In the genomic region with DNA sequence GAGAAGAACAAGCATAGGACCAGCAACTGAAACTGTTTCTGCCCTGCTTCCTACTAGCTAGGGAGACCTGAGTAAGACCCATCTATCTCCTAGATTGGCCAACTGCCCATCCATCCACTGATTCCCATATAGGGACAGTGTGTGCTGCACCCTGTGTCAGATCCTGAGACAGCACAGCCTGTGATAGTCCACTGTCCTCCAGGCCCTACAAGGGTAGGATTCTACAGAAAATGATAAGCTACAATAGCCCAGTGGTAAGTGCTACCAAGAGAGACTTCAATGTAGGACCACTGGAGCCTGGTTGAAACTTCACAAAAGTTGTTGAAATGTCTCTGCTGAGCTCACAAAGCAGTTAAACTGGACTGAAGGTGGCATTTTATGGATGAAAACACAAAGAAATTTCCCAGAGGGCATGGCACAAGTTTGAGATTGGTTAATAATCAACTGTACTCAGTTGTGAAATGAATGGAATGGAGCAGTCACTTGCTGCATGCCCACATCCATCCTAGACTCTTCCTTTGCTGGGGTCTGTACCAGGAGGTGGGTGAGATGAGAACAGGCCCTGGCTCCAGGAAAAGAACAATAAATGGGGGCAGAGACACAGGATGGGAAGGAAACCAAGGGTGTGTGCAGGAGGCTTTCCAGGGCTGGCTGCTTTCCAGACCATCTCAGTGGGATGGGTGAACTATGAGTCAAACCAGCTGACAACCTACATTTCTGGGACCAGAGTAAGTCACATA, we compare ENCODE assay signal across 9 mouse cellular contexts. TPM values are rescaled to one million over a fixed set of nuclear protein-coding genes. Genes with fewer than 3 reads are reported as not detected.
A peak's percentile ranks its signal among the peaks of the same experiment; 100 is the strongest.
DNase-seq lines count a peak whose midpoint lies in the region; ATAC-seq and TF ChIP-seq lines count a peak whose summit lies in the region.
"Had no signal": no experiment of that assay in that cellular context is flagged by ENCODE, and none has a peak within 500 bp of the region (broad histone marks: within the 10 kb centered on the region; RNA-seq: fewer than 3 reads in every experiment).

No protein-coding gene starts in this region.

- no peak overlapping the region for H3K9ac ChIP-seq in kidney, embryonic 14.5 days (ENCODE audit: low read depth, low read length)
- H3K9ac ChIP-seq in stomach, postnatal 0 days (ENCODE audit: low read length): no peak overlapping the region
- H3K9ac ChIP-seq in neural tube, embryonic 15.5 days (replicated peaks): no peak overlapping the region

- H3K4me2 ChIP-seq in kidney, embryonic 14.5 days (replicated peaks; ENCODE audit: low read depth, low read length): no peak overlapping the region
- no peak overlapping the region for H3K4me2 ChIP-seq in stomach, postnatal 0 days (replicated peaks; ENCODE audit: low read depth)
- no peak overlapping the region for H3K4me2 ChIP-seq in neural tube, embryonic 15.5 days

- TF ChIP-seq EP300 in stomach, postnatal 0 days (optimal IDR thresholded peaks at IDR 0.05): no peak

- peaks cover 23% of the 10 kb centered on the region for H3K4me1 ChIP-seq in kidney, embryonic 14.5 days (ENCODE audit: control insufficient read depth, insufficient read depth, low read length)
- peaks cover 10% of the 10 kb centered on the region for H3K4me1 ChIP-seq in stomach, postnatal 0 days (replicated peaks; ENCODE audit: control insufficient read depth, insufficient read depth)
- 0 out of 2 replicates have a peak, but pooled peaks cover 3% of the 10 kb centered on the region for H3K4me1 ChIP-seq in neural tube, embryonic 15.5 days

- no peak for DNase-seq in frontal cortex, postnatal 10 days (ENCODE audit: low spot score in 2 of 2)
- peak; percentile 64 for DNase-seq in urinary bladder, postnatal 14 days (ENCODE audit: low spot score)
- DNase-seq in urinary bladder, adult 2 months (ENCODE audit: low spot score): no peak
- DNase-seq in stomach, postnatal 0 days (ENCODE audit: low spot score): no peak
- no peak for DNase-seq in urinary bladder, postnatal 4 days (ENCODE audit: low spot score in 2 of 2)

- ATAC-seq in frontal cortex, adult (ENCODE audit: low TSS enrichment): peak; percentile 69; the same call in 1 of the 2 replicates
- ATAC-seq in kidney, embryonic 14.5 days (ENCODE audit: low FRiP score, low TSS enrichment): no peak
- ATAC-seq in stomach, postnatal 0 days (ENCODE audit: low FRiP score, low TSS enrichment): no peak
- ATAC-seq in neural tube, embryonic 15.5 days (ENCODE audit: low FRiP score): no peak

- H3K27me3 ChIP-seq in kidney, embryonic 14.5 days (ENCODE audit: control insufficient read depth, insufficient read depth, low read length): no peaks in the 10 kb centered on the region
- H3K27me3 ChIP-seq in stomach, postnatal 0 days (ENCODE audit: control insufficient read depth, insufficient read depth, low read length): no peaks in the 10 kb centered on the region
- H3K27me3 ChIP-seq in neural tube, embryonic 15.5 days (replicated peaks): no peaks in the 10 kb centered on the region
- H3K27me3 ChIP-seq: CH12.LX had no signal

- H3K9me3 ChIP-seq in kidney, embryonic 14.5 days (ENCODE audit: control insufficient read depth, low read length): peaks cover 10% of the 10 kb centered on the region
- H3K9me3 ChIP-seq in stomach, postnatal 0 days (ENCODE audit: control insufficient read depth, low read length): no peaks in the 10 kb centered on the region; the same call in 1 of the 2 replicates
- no peaks in the 10 kb centered on the region for H3K9me3 ChIP-seq in neural tube, embryonic 15.5 days (replicated peaks)

- no peak for TF ChIP-seq CTCF in stomach, postnatal 0 days (IDR thresholded peaks at IDR 0.05; ENCODE audit: low read depth)

- peak overlapping the region; percentile 83; the same call in 1 of the 2 replicates for H3K27ac ChIP-seq in kidney, embryonic 14.5 days (ENCODE audit: low read depth, low read length)
- peak overlapping the region; percentile 76 for H3K27ac ChIP-seq in stomach, postnatal 0 days (replicated peaks)
- no peak overlapping the region for H3K27ac ChIP-seq in neural tube, embryonic 15.5 days (replicated peaks)

- no peaks in the 10 kb centered on the region for H3K36me3 ChIP-seq in kidney, embryonic 14.5 days (ENCODE audit: control insufficient read depth, insufficient read depth, low read length)
- 0 out of 2 replicates have a peak, but pooled peaks cover 4% of the 10 kb centered on the region for H3K36me3 ChIP-seq in stomach, postnatal 0 days (ENCODE audit: control insufficient read depth, insufficient read depth, low read length)
- H3K36me3 ChIP-seq in neural tube, embryonic 15.5 days: no peaks in the 10 kb centered on the region

- H3K4me3 ChIP-seq in kidney, embryonic 14.5 days (ENCODE audit: low read length): no peak overlapping the region
- H3K4me3 ChIP-seq in stomach, postnatal 0 days (ENCODE audit: low read depth, low read length): no peak overlapping the region
- no peak overlapping the region for H3K4me3 ChIP-seq in neural tube, embryonic 15.5 days (replicated peaks)

RNA-seq across cellular contexts. Expression of a gene that starts 15.4 kb away (rescaled TPM):
- polyA plus RNA-seq in urinary bladder, adult 2 months (2012; rRNA removed): 50.6 and 60.3 TPM in 2 replicates
- 14.7 and 15.5 TPM in 2 replicates for polyA plus RNA-seq in kidney, embryonic 14.5 days (2014; fragmentation: Nextera tagmentation; extraction: Ambion mirVana)
- polyA plus RNA-seq in stomach, postnatal 0 days (2015; fragmentation: Nextera tagmentation; extraction: Ambion mirVana): 16.6 and 17.7 TPM in 2 replicates
- 1.7 and 5.8 TPM in 2 replicates for polyA plus RNA-seq in neural tube, embryonic 15.5 days (2015; fragmentation: Nextera tagmentation; extraction: Ambion mirVana)
